Mouse (Mus musculus): Measurements from ENCODE around the gene Uba3. TPM values are rescaled to one million over a fixed set of nuclear protein-coding genes. Genes with fewer than 3 reads are reported as not detected.
A peak's percentile ranks its signal among the peaks of the same experiment; 100 is the strongest.

The Uba3 gene
- polyA plus RNA-seq, 1 experiment from 2014 or later = 64.3 TPM

GRCm38 (mm10) chr6:97148383-97149251 lies 56.8 kb downstream of the Uba3 start, which contains the start of gene Eogt:
Gene Eogt, minus strand, starts transcription at chr6:97149182.
- no peaks in the 10 kb centered on the region for H3K36me3 ChIP-seq
- H3K4me2 ChIP-seq (replicated peaks) = peak within 1 kb of the TSS; percentile 96
- no peaks in the 10 kb centered on the region for H3K27me3 ChIP-seq (replicated peaks)
- peak; percentile 90 for ATAC-seq
- H3K4me1 ChIP-seq (replicated peaks) = peaks cover 21% of the 10 kb centered on the region
- H3K4me3 ChIP-seq (replicated peaks) = peak within 1 kb of the TSS; percentile 71
- peak within 1 kb of the TSS; percentile 81 for H3K9ac ChIP-seq
- under 1% methylated on average over 56 of the region's 56 CpGs for WGBS
- H3K9me3 ChIP-seq = no peaks in the 10 kb centered on the region
- H3K27ac ChIP-seq = peak within 1 kb of the TSS; percentile 87

DNA sequence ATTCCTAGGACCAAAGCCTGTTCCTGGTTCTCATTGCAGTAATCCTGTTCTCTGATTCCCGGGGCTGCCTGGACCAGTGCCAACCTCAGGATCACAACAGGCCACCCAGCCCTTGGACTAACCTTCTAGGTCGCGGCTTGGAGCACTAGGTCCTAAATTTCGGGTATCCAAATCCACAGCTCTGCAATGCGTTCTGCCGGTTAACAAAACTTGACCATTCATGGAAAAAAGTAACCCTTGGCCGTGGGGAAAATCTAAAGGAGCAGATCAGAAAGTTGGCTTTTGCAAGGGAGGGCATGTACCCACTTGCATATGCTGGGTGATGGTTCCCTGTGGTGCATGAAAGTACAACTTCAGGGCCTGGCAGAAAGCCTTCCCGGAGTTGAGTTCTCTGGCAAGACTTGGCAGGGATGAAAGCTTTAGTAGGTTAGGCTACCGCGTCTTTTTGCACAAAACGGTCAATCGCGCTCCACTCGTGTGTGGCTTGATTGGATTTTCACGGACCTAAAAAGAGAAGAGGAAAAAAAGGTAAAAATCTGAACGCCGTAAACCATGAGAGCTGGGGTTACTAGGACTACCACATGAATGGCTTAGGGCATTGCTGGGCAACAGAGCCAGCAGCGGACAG lies 57.6 kb downstream of the Uba3 start:
- H3K4me1 ChIP-seq (replicated peaks) = peaks cover 21% of the 10 kb centered on the region
- no peak for ATAC-seq
- peak overlapping the region; percentile 87 for H3K27ac ChIP-seq
- WGBS = 22% methylated on average over 18 of the region's 18 CpGs
- H3K4me3 ChIP-seq (replicated peaks) = peak overlapping the region; percentile 71
- no peaks in the 10 kb centered on the region for H3K36me3 ChIP-seq
- H3K9ac ChIP-seq = peak overlapping the region; percentile 81
- no peaks in the 10 kb centered on the region for H3K9me3 ChIP-seq
- peak overlapping the region; percentile 96 for H3K4me2 ChIP-seq (replicated peaks)
- H3K27me3 ChIP-seq (replicated peaks) = no peaks in the 10 kb centered on the region

- peaks cover 21% of the 10 kb centered on the region for H3K4me1 ChIP-seq (replicated peaks)
- H3K36me3 ChIP-seq = no peaks in the 10 kb centered on the region
- no peak for ATAC-seq
- no peak overlapping the region for H3K9ac ChIP-seq
- no peak overlapping the region for H3K4me3 ChIP-seq (replicated peaks)
- H3K27me3 ChIP-seq (replicated peaks) = no peaks in the 10 kb centered on the region
- WGBS = 89% methylated on average over 7 of the region's 7 CpGs
- 0 out of 2 replicates have a peak overlapping the region, but pooled peaks have one; percentile 0 for H3K27ac ChIP-seq
- no peak overlapping the region for H3K4me2 ChIP-seq (replicated peaks)
- no peaks in the 10 kb centered on the region for H3K9me3 ChIP-seq
Measured at GRCm38 (mm10) chr6:97145156-97145555, 60.3 kb downstream of the Uba3 start.

GRCm38 (mm10) chr6:97144359-97144758 lies 61.1 kb downstream of the Uba3 start:
- 23% methylated on average over 7 of the region's 7 CpGs for WGBS
- ATAC-seq = no peak
- Histone ChIP-seq H3K27ac (no peak overlapping the region), H3K4me1 (replicated peaks) (peaks cover 20% of the 10 kb centered on the region), H3K4me2 (replicated peaks) (no peak overlapping the region), H3K27me3 (replicated peaks) (no peaks in the 10 kb centered on the region), H3K9ac (no peak overlapping the region), H3K36me3 (no peaks in the 10 kb centered on the region), H3K4me3 (replicated peaks) (no peak overlapping the region), H3K9me3 (no peaks in the 10 kb centered on the region)

- no peak for ATAC-seq
Measured at GRCm38 (mm10) chr6:97142611-97143010, 62.8 kb downstream of the Uba3 start.

DNA sequence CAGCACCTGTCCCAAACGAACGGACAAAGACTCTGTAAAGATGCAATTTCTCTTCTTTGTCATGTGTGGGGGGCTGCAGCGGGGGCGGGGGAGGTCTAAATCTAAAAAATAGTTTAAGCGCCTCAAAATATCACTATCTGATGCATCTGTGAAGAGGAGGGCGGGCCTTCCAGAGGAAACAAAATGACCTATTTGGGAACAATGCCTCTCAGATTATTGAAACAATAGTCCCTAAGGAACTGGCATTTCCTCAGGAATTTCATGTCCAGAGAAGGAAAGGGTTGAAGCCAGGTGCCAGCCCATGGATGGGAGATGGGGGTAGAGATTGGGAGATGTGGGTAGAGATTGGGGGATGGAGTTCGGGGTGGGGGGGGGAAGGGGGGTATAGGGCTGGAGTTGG lies 63.6 kb downstream of the Uba3 start:
- 0 out of 2 replicates have a peak, but pooled peaks cover 4% of the 10 kb centered on the region for H3K4me1 ChIP-seq (replicated peaks)
- no peak for ATAC-seq
- no peaks in the 10 kb centered on the region for H3K9me3 ChIP-seq
- no peak overlapping the region for H3K4me3 ChIP-seq (replicated peaks)
- WGBS = 74% methylated on average over 7 of the region's 7 CpGs
- no peak overlapping the region for H3K27ac ChIP-seq
- H3K9ac ChIP-seq = no peak overlapping the region
- H3K27me3 ChIP-seq (replicated peaks) = no peaks in the 10 kb centered on the region
- H3K36me3 ChIP-seq = no peaks in the 10 kb centered on the region
- H3K4me2 ChIP-seq (replicated peaks) = no peak overlapping the region

More at GRCm38 (mm10) chr6:97142611-97143010, 62.8 kb downstream of the Uba3 start:
- WGBS = 66% methylated on average over 8 of the region's 8 CpGs
- H3K9ac ChIP-seq = no peak overlapping the region
- H3K4me3 ChIP-seq (replicated peaks) = no peak overlapping the region
- H3K36me3 ChIP-seq = no peaks in the 10 kb centered on the region
- no peaks in the 10 kb centered on the region for H3K27me3 ChIP-seq (replicated peaks)
- no peak overlapping the region for H3K4me2 ChIP-seq (replicated peaks)
- H3K4me1 ChIP-seq (replicated peaks) = peaks cover 8% of the 10 kb centered on the region; the same call in 1 of the 2 replicates
- no peak overlapping the region for H3K27ac ChIP-seq
- H3K9me3 ChIP-seq = no peaks in the 10 kb centered on the region

Other genes starting within 250 kb of the Uba3 start
- gene Fam19a4, start 145.2 kb downstream of the Uba3 start, polyA plus RNA-seq (2015; fragmentation: Nextera tagmentation; extraction: Ambion mirVana) = 0.08 and 0.09 TPM in 2 replicates
- 8.0 and 9.5 TPM in 2 replicates for gene Eogt, start 56.5 kb downstream of the Uba3 start, polyA plus RNA-seq (2015; fragmentation: Nextera tagmentation; extraction: Ambion mirVana)
- 30.9 and 37.6 TPM in 2 replicates for gene Tmf1, start 26.5 kb downstream of the Uba3 start, polyA plus RNA-seq (2015; fragmentation: Nextera tagmentation; extraction: Ambion mirVana)
- gene Arl6ip5, start 5.0 kb upstream of the Uba3 start, polyA plus RNA-seq (2015; fragmentation: Nextera tagmentation; extraction: Ambion mirVana) = 66.4 and 69.9 TPM in 2 replicates
- 0.16 TPM in 1 of 2 replicates, not detected in the other for gene Lmod3, start 47.1 kb upstream of the Uba3 start, polyA plus RNA-seq (2015; fragmentation: Nextera tagmentation; extraction: Ambion mirVana)